Mouse (Mus musculus) hindbrain, postnatal 0 days (tissue): ENCODE measurements at regions not wholly inside any gene's neighbourhood (a gene's known extent, or its start where the extent isn't known, plus 50 kb on each side); places are given as distances from the start of the nearest gene placed in this dataset.
A peak's percentile ranks its signal among the peaks of the same experiment; 100 is the strongest.
"Not testable (repeated sequence)": the region's sequence is repeated elsewhere in the genome, so short reads cannot be mapped to it uniquely, and the experiment has no call there.

Experiments used
- ATAC-seq: fragments of 200-750 bp; cut with Nextera tagmentation; 2 replicates; pipeline ENCODE4 v1.8.0; 2017; ENCODE audit warnings: mild to moderate bottlenecking, moderate TSS enrichment, moderate library complexity
- DNase-seq: peaks from one replicate; pipeline ENCODE4 v3.0.0-alpha.2; 2015; ENCODE audit warnings: low spot score
- H3K27ac ChIP-seq: fragments of 300-500 bp; sonication (generic); 2 replicates; pipeline ENCODE4 v1.5.1; 2014; ENCODE audit warnings: mild to moderate bottlenecking
- H3K27me3 ChIP-seq: fragments of 300-500 bp; sonication (generic); 2 replicates; pipeline ENCODE4 v1.6.1; 2014; ENCODE audit warnings: low read length, mixed read lengths; ENCODE audit not compliant: insufficient read depth
- H3K36me3 ChIP-seq: fragments of 300-500 bp; sonication (generic); 2 replicates; pipeline ENCODE4 v1.6.1; 2014; ENCODE audit warnings: low read length, mixed read lengths; ENCODE audit not compliant: insufficient read depth
- H3K4me1 ChIP-seq: fragments of 300-500 bp; sonication (generic); 2 replicates; pipeline ENCODE4 v1.6.1; 2014; ENCODE audit warnings: antibody characterized with exemption, low read length, mixed read lengths; ENCODE audit not compliant: insufficient read depth
- H3K4me2 ChIP-seq: fragments of 300-500 bp; sonication (generic); 2 replicates; pipeline ENCODE4 v1.6.1; 2014; ENCODE audit warnings: low read depth, mild to moderate bottlenecking, low read length, moderate library complexity, mixed read lengths
- H3K4me3 ChIP-seq: fragments of 300-500 bp; sonication (generic); 2 replicates; pipeline ENCODE4 v1.5.1; 2014; ENCODE audit warnings: low read length
- H3K9ac ChIP-seq: fragments of 300-500 bp; sonication (generic); replicated peaks from 2 replicates; pipeline ENCODE4 v1.6.1; 2014; ENCODE audit warnings: mild to moderate bottlenecking, low read length, moderate library complexity, mixed read lengths
- H3K9me3 ChIP-seq: fragments of 300-500 bp; sonication (generic); 2 replicates; pipeline ENCODE4 v1.6.1; 2016; ENCODE audit warnings: low read length, mixed read lengths
- CTCF ChIP-seq: IDR thresholded peaks from 2 replicates; pipeline ENCODE4 v1.5.1; 2016; ENCODE audit warnings: antibody characterized with exemption, control low read depth, low read depth
- WGBS: fragments of 180-500 bp; shearing (Covaris S2); extraction: QIAGEN DNeasy Blood & Tissue Kit; methylation state at CpG from one replicate; pipeline ENCODE4 v1.1.7; 2014; 5-methylcytosine and 5-hydroxymethylcytosine counted together

- 84% methylated on average over 4 of the region's 4 CpGs for WGBS
- Histone ChIP-seq H3K4me3 (no peak overlapping the region), H3K4me2 (no peak overlapping the region), H3K9ac (no peak overlapping the region), H3K9me3 (no peaks in the 10 kb centered on the region), H3K4me1 (no peaks in the 10 kb centered on the region), H3K27ac (no peak overlapping the region), H3K36me3 (no peaks in the 10 kb centered on the region), H3K27me3 (no peaks in the 10 kb centered on the region)
- peak; percentile 40; the same call in 1 of the 2 replicates for TF ChIP-seq CTCF
- ATAC-seq (no peak), DNase-seq (peak; percentile 22)
These were observed 104.0 kb downstream of the Rps12 start for GRCm38 (mm10) chr10:23683078-23683477.

DNA sequence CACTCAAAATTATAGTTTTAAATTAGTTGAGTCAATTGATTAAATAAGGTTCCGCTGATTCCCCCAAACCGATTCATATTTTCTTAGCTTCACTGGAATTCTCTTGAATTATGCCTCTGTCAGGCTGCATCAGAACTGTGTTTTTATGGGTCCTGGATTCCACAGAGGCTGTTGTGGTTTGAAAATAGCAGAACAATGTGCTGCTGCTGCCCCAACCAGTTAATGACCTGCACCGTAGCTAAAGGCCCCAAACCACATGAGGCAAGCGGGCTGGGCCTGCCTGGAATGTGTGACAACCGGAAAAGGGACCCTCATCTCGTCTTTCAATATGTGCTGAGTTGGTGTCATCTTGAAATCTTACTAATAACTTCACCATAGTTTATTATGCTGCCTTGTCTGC is 111.2 kb downstream of the Rps12 start:
- H3K9ac ChIP-seq = no peak overlapping the region
- H3K27me3 ChIP-seq = no peaks in the 10 kb centered on the region
- ATAC-seq (no peak), DNase-seq (no peak)
- H3K4me2 ChIP-seq = no peak overlapping the region
- 54% methylated on average over 6 of the region's 6 CpGs for WGBS
- no peak overlapping the region for H3K27ac ChIP-seq
- no peak for TF ChIP-seq CTCF
- H3K9me3 ChIP-seq = no peaks in the 10 kb centered on the region
- H3K4me3 ChIP-seq = no peak overlapping the region
- H3K4me1 ChIP-seq = peaks cover 3% of the 10 kb centered on the region; the same call in 1 of the 2 replicates
- no peaks in the 10 kb centered on the region for H3K36me3 ChIP-seq

DNA sequence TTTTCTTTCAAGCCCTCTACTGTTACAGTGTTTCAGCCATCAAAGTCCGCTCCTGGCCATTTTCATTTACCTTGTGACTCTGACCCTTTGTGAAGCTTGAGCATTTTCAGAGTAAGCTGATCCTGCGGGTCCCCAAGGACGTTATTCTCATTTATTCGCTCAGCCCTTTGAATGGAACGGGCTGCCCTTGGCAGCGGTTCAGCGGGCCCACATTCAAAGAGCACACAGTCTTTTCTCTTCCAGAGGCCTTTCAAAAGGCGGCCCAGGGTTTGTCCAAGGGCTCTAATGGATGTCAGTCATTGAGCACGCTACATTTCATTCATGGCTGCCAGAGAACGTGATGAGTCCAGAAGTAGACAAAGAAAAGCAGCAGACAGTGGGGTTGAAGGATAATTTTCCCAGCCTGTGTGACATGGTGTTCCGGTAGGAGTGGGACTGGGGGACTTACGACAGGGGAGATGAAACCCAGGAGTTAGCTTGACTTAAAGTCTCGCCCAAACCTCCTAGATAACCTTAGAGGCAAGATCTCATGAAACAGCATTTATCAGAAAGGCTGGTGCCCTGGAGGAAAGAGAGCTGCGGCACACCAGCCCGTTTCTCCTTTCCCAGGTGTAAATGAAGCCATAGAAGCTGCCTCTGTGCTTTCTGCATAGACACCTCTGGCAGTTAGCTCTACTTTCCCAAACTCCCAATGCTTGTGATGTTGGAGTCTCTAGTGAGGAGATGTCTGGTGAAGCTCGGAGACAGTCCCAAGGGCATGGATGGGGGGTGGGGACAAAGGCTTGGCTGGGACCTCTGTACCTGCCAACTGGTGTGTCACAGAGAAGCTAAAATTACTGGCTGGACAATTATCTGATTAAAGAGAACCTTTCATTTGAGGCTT is 112.2 kb downstream of the Rps12 start:
- ATAC-seq = peak; percentile 89
- H3K9me3 ChIP-seq = no peaks in the 10 kb centered on the region
- H3K36me3 ChIP-seq = no peaks in the 10 kb centered on the region
- peak overlapping the region; percentile 44 for H3K4me2 ChIP-seq
- no peak for TF ChIP-seq CTCF
- 13% methylated on average over 16 of the region's 16 CpGs for WGBS
- H3K4me3 ChIP-seq = peak overlapping the region; percentile 5; the same call in 1 of the 2 replicates
- peak; percentile 88 for DNase-seq
- peak overlapping the region; percentile 32; the same call in 1 of the 2 replicates for H3K27ac ChIP-seq
- peaks cover 3% of the 10 kb centered on the region; the same call in 1 of the 2 replicates for H3K4me1 ChIP-seq
- no peaks in the 10 kb centered on the region for H3K27me3 ChIP-seq
- H3K9ac ChIP-seq = no peak overlapping the region

DNA sequence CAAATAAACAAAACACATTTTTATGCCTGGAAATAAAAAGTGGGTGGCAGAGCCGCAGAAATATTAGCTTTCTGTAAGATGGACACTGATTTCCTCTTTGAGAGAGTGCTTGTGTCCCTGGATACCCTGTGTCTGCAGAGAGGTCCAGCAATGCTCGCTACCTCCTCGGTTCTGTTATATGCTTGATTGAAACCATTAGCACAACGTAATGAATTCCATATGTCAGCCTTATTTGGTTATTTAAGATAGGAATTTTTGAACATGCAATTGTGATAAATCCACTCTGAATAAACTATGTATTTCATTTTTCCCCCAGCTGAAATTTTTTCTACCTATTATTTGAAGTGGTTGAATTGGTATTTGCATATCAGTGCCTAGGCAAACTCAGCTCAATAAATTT is 114.8 kb downstream of the Rps12 start:
- no peak for TF ChIP-seq CTCF
- WGBS = 79% methylated on average over 4 of the region's 4 CpGs
- H3K9ac ChIP-seq = no peak overlapping the region
- no peaks in the 10 kb centered on the region for H3K36me3 ChIP-seq
- no peak overlapping the region for H3K27ac ChIP-seq
- no peaks in the 10 kb centered on the region for H3K9me3 ChIP-seq
- H3K4me3 ChIP-seq = no peak overlapping the region
- H3K4me1 ChIP-seq = peaks cover 3% of the 10 kb centered on the region; the same call in 1 of the 2 replicates
- no peak for ATAC-seq
- no peak overlapping the region for H3K4me2 ChIP-seq
- no peak for DNase-seq
- H3K27me3 ChIP-seq = no peaks in the 10 kb centered on the region

GRCm38 (mm10) chr10:23671494-23671893 is 115.6 kb downstream of the Rps12 start:
- 33% methylated on average over 8 of the region's 8 CpGs for WGBS
- H3K9me3 ChIP-seq = no peaks in the 10 kb centered on the region
- no peaks in the 10 kb centered on the region for H3K36me3 ChIP-seq
- peak; percentile 39 for DNase-seq
- no peak overlapping the region for H3K4me2 ChIP-seq
- ATAC-seq = no peak
- peak; percentile 54 for TF ChIP-seq CTCF
- H3K9ac ChIP-seq = no peak overlapping the region
- H3K4me1 ChIP-seq = peaks cover 3% of the 10 kb centered on the region; the same call in 1 of the 2 replicates
- no peaks in the 10 kb centered on the region for H3K27me3 ChIP-seq
- no peak overlapping the region for H3K27ac ChIP-seq
- H3K4me3 ChIP-seq = no peak overlapping the region

DNA sequence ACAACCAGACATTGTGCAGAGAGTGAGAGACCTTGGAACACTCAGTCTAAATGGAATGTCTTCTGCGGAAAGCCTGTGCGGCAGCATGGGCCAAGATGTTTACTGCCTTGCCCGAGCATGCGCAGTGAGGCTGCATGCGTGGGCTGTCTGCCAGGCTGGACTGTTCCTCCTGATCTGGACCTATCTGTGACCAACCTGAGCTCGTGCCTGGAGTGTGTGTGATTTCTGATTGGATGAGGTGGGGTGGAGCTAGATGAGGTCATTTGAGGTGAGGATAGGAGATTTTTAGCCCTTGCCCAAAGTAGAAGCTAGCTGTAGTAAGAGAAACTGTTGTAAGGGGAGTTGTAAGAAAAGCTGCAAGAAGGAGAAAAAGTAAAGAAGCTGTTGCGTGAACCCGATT is 121.2 kb downstream of the Rps12 start:
- ATAC-seq, H3K4me2 ChIP-seq, H3K36me3 ChIP-seq, H3K4me3 ChIP-seq, H3K9ac ChIP-seq, DNase-seq, H3K9me3 ChIP-seq, H3K27ac ChIP-seq, H3K27me3 ChIP-seq, H3K4me1 ChIP-seq: not testable (repeated sequence)
- 93% methylated on average over 8 of the region's 8 CpGs for WGBS

DNA sequence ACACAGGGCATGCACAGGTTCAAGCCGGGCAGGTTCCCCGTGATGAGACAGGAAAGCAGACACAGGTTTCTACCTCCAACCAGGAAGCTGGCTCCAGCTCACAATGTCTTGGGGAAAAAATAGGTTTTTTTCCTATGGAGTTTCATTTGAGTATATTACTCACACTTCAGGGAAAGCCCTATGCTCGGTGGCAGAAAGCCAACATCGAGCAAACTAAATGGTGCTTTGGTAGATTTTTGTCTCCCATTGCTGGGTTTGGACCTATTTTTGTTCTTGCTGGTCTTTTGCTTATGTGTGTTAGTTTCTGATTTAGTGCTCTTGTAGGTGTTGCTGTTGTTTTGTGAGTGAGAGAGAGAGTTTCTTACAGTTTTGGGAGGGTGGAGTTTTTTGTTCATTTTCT is 160.9 kb downstream of the Rps12 start:
- Histone ChIP-seq H3K9me3 (no peaks in the 10 kb centered on the region), H3K4me1 (no peaks in the 10 kb centered on the region), H3K27ac (no peak overlapping the region), H3K9ac (no peak overlapping the region), H3K4me2 (no peak overlapping the region), H3K27me3 (no peaks in the 10 kb centered on the region), H3K4me3 (no peak overlapping the region), H3K36me3 (no peaks in the 10 kb centered on the region)
- 69% methylated on average over 4 of the region's 4 CpGs for WGBS
- ATAC-seq = no peak
- peak; percentile 11 for DNase-seq
- TF ChIP-seq CTCF = no peak
